Mouse (Mus musculus): ENCODE results near the gene Pla2g6. TPM values are rescaled to one million over a fixed set of nuclear protein-coding genes. Genes with fewer than 3 reads are reported as not detected.

The Pla2g6 gene
- polyA plus RNA-seq, 1 experiment from 2014 or later: 35.4 TPM

DNA sequence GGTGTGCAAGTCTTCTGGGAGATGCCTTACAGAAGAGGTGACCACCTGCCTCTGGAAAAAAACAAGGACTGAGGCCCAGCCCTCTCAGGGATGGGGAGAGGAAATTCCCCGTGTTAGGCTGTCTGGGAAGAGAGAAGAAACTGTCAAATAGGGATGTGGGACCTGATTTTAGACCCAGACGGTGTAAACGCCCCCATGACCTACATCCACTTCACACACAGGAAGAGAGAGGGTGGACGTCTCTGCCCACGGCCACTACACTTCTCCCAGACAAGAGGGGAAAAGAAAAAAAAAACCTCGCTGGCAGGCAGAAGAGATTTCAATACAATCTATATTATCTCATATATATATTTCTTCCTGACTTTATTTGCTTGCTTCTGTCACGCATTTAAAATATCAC lies 32.2 kb upstream of the Pla2g6 start:
- ATAC-seq (ENCODE audit: low FRiP score, low read depth): no peak
- Histone ChIP-seq H3K36me3 (peaks cover 41% of the 10 kb centered on the region), H3K9me3 (no peaks in the 10 kb centered on the region), H3K9ac (replicated peaks) (no peak overlapping the region), H3K27me3 (peaks cover 31% of the 10 kb centered on the region), H3K4me3 (no peak overlapping the region), H3K4me1 (peaks cover 20% of the 10 kb centered on the region), H3K4me2 (replicated peaks) (no peak overlapping the region), H3K27ac (replicated peaks) (no peak overlapping the region)
- WGBS: 76% methylated on average over 7 of the region's 7 CpGs

DNA sequence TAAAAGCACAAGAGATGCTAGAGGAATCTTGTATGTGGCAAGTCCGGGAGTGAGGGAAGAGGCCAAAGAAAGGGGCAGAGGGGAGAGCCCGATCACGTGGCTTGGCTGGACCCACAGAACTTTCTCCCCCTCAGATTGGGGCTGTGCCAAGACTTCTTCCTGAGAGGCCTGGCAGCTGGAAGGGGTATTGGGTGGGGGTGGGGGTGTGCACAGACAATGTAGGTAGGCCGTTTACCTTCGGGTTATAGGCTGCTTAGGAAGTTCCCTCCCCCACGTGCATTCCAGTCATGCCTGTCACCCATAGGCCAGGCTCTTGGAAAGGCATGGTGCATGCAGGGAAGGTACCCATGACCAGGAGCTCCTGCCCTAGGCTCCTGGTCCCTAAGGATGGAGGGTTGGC lies 31.8 kb upstream of the Pla2g6 start:
- peaks cover 20% of the 10 kb centered on the region for H3K4me1 ChIP-seq
- peaks cover 31% of the 10 kb centered on the region for H3K27me3 ChIP-seq
- no peak overlapping the region for H3K9ac ChIP-seq (replicated peaks)
- no peak overlapping the region for H3K4me3 ChIP-seq
- 48% methylated on average over 6 of the region's 6 CpGs for WGBS
- no peaks in the 10 kb centered on the region for H3K9me3 ChIP-seq
- no peak overlapping the region for H3K27ac ChIP-seq (replicated peaks)
- no peak overlapping the region for H3K4me2 ChIP-seq (replicated peaks)
- peaks cover 37% of the 10 kb centered on the region for H3K36me3 ChIP-seq
- ATAC-seq (ENCODE audit: low FRiP score, low read depth): no peak

DNA sequence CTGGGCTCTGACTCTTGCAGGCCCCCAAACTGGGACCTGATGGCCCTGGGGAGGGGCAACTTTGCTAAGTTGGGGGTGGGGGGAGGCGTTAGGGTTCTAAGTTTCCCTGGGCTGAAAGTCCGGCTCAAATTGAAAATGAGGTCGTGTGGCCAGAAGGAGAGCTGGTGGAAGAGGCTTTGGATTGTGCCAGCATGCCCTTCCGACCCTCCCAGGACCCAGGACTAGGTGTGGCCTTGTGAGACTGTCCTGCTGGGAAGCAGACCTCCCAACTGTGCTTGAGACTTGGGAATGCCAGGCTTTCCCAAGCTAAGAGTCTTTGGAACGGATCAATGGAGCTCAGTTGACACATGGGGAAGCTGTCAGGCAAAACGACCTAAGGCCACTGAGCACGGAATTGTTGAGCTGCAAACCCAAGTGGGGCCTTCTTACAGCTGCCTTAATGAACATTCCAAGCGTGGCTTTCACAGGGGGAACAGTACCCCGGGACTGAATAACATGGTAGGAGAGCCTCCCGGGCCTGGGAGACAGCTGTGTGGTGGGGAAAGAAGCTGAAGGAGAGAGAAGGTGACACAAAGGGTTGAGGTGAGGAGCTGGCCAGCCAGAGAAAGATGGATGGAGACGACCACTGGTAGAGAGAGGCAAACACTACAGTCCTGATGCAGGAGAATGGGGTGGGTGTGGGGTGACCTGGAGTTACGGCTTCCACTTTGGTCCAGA lies 29.9 kb upstream of the Pla2g6 start:
- Histone ChIP-seq H3K4me1 (peaks cover 20% of the 10 kb centered on the region), H3K36me3 (peaks cover 23% of the 10 kb centered on the region), H3K9me3 (no peaks in the 10 kb centered on the region), H3K4me2 (replicated peaks) (peak overlapping the region; percentile 89), H3K27me3 (peaks cover 31% of the 10 kb centered on the region), H3K9ac (replicated peaks) (no peak overlapping the region), H3K27ac (replicated peaks) (no peak overlapping the region), H3K4me3 (peak overlapping the region; percentile 49)
- 0 out of 2 replicates have a peak, but pooled peaks have one; percentile 5 for ATAC-seq (ENCODE audit: low FRiP score, low read depth)
- 37% methylated on average over 12 of the region's 12 CpGs for WGBS

DNA sequence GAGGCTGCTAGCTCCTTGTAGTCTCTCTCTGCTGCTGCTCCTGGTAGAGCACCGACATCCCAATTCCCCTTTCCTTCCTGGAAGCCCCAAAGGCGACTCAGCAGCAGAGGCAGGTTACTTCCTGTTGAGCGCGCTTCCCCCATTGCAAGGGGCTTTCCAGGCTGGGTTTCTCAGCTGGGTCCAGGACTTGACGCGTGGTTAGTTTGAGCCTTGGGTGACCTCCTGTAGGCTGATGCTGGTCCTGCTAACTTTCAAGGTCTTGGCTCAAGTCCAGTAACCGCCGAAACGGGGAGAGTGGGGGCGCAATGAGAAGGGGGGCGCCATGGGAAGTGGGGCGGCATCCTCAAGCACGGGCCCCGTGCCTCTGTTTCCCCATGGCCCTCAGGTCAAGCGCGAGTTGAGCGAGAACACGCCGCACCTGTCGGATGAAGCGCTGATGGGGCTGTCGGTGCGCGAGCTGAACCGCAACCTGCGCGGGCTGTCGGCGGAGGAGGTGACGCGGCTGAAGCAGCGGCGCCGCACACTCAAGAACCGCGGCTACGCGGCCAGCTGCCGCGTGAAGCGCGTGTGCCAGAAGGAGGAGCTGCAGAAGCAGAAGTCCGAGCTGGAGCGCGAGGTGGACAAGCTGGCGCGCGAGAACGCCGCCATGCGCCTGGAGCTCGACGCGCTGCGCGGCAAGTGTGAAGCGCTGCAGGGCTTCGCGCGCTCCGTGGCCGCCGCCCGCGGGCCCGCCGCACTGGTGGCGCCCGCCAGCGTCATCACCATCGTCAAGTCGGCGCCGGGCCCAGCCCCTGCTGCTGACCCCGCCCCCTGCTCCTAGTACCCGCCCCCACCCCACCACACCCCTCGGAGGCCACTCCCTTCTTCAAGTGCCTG lies 29.1 kb upstream of the Pla2g6 start:
- Histone ChIP-seq H3K9me3 (no peaks in the 10 kb centered on the region), H3K4me1 (peaks cover 20% of the 10 kb centered on the region), H3K4me2 (replicated peaks) (peak overlapping the region; percentile 89), H3K27me3 (peaks cover 31% of the 10 kb centered on the region), H3K27ac (replicated peaks) (no peak overlapping the region), H3K36me3 (peaks cover 15% of the 10 kb centered on the region), H3K4me3 (peak overlapping the region; percentile 49), H3K9ac (replicated peaks) (peak overlapping the region; percentile 65)
- ATAC-seq (ENCODE audit: low FRiP score, low read depth): peak; percentile 86
- under 1% methylated on average over 73 of the region's 77 CpGs for WGBS

DNA sequence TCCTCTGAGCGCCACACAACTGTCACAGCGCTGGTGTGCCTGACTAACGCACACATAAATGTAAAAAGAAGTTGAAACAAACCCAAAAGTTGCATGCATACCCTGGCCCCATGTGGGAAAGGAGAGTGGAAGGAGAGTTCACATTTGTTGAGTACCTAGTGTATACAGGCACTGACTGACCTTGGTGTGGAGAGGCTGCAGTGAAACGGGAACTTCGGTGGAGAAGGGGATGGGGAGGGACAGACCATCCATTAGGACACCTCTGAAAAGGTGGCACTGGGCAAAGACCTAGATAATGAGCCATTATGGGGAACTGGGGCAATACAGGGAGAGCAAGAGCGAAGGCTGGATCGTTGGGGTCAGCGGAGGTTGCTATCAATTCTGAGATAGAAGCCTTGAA lies 28.3 kb upstream of the Pla2g6 start:
- Histone ChIP-seq H3K27me3 (peaks cover 38% of the 10 kb centered on the region), H3K27ac (replicated peaks) (no peak overlapping the region), H3K9me3 (no peaks in the 10 kb centered on the region), H3K4me3 (peak overlapping the region; percentile 49; the same call in 1 of the 2 replicates), H3K36me3 (peaks cover 7% of the 10 kb centered on the region; the same call in 1 of the 2 replicates), H3K9ac (replicated peaks) (no peak overlapping the region), H3K4me2 (replicated peaks) (peak overlapping the region; percentile 89; the same call in 1 of the 2 replicates), H3K4me1 (peaks cover 20% of the 10 kb centered on the region)
- ATAC-seq (ENCODE audit: low FRiP score, low read depth): no peak
- WGBS: 80% methylated on average over 8 of the region's 8 CpGs

DNA sequence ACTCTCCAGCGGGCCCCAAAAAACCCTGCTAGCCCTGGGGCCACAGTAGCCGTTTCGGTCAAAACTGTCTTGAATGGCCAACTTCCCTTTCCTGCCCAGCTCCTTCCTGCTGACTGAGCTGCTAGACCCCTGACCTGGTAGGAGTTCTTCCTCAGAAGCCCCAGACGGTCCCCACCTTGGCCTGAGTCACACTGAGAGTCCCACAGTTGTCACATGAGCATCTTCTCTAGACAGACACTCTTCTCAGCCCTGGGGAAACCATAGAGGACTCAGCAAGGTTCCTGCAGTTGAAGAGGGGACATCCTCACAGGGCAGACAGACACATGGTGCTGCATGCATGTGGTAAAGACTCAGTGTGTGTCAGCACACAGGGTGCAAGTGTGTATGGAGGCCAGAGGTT lies 26.4 kb upstream of the Pla2g6 start:
- Histone ChIP-seq H3K9me3 (no peaks in the 10 kb centered on the region), H3K4me1 (peaks cover 20% of the 10 kb centered on the region), H3K9ac (replicated peaks) (no peak overlapping the region), H3K4me2 (replicated peaks) (no peak overlapping the region), H3K36me3 (no peaks in the 10 kb centered on the region), H3K4me3 (no peak overlapping the region), H3K27ac (replicated peaks) (no peak overlapping the region), H3K27me3 (peaks cover 49% of the 10 kb centered on the region)
- WGBS: 88% methylated on average over 4 of the region's 4 CpGs
- ATAC-seq (ENCODE audit: low FRiP score, low read depth): no peak

DNA sequence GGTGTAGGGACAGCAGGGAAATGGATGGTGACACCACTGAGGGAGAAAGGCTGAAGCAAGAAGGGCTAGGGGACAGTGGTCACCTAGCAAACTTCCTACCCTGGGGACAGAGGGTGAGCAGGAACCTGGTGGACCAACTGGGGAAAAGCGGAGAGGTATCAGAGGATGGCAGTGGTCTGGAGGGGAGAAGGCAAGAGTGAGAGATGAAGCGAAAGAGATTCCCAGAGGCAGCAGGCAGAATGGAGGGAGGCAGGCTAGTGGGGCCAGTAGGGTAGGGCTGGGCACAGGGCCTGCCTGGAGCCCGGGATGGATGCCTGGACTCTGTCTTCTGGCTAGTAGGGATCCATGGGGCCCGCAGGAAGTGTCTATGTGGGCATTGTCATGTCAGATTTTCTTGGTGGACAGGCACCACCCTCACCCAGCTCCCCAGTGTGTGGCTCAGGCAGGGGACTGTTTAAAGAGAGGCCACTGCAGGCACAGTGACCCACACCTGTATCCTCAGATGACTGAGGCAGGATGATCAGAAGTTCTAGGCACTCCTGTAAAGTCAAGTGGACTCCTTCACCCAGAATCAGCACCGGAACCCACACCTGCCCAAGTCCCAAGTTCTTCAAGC lies 25.6 kb upstream of the Pla2g6 start:
- H3K36me3 ChIP-seq: no peaks in the 10 kb centered on the region
- H3K4me1 ChIP-seq: peaks cover 20% of the 10 kb centered on the region
- ATAC-seq (ENCODE audit: low FRiP score, low read depth): no peak
- H3K27me3 ChIP-seq: peaks cover 57% of the 10 kb centered on the region
- H3K4me3 ChIP-seq: no peak overlapping the region
- no peak overlapping the region for H3K4me2 ChIP-seq (replicated peaks)
- no peaks in the 10 kb centered on the region for H3K9me3 ChIP-seq
- no peak overlapping the region for H3K27ac ChIP-seq (replicated peaks)
- H3K9ac ChIP-seq (replicated peaks): no peak overlapping the region
- 83% methylated on average over 5 of the region's 5 CpGs for WGBS

DNA sequence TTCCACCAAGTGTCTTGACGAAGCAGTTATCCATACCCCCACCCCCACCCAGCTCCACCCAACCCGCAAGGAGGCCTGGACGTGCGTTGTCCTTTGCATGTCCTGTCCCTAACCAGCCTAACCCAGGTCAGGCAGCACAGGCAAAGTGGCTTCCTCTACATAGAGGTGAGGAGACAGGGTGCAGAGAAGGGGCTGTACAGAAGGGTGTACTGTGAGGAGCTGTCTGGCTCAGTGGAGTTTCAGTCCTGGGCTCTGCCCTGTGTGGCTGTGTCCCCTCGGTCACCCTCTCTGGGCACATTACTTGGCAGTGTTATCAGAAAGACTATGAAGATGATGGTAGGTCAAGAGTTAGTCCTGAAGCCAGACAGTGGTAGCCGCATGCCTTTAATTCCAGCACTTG lies 24.3 kb upstream of the Pla2g6 start:
- 86% methylated on average over 6 of the region's 6 CpGs for WGBS
- Histone ChIP-seq H3K4me3 (no peak overlapping the region), H3K27me3 (peaks cover 53% of the 10 kb centered on the region), H3K36me3 (no peaks in the 10 kb centered on the region), H3K4me2 (replicated peaks) (no peak overlapping the region), H3K9ac (replicated peaks) (no peak overlapping the region), H3K9me3 (no peaks in the 10 kb centered on the region), H3K27ac (replicated peaks) (no peak overlapping the region), H3K4me1 (peaks cover 21% of the 10 kb centered on the region)
- no peak for ATAC-seq (ENCODE audit: low FRiP score, low read depth)

DNA sequence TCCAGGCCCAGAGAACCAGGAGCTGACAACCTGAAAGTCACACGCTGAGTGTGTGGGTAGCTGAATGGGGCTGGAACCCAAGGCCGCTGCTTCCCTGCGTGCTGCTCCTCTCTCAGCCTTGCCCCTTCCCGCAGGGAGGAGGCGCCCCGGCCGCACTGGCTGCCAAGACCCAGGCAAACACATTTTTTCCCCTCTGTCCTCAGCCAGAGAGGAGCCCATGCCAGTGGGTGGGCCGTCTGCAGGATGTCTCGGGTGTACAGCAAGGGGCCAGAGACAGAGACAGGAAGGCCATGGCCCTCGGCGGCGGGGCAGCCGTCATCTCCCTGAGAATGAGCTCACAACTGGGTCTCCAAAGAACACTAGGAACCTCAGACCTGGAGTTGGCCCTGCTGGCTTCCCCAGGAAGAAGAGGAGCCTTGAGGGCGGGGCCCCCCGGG lies 23.2 kb upstream of the Pla2g6 start:
- no peak overlapping the region; the same call in 1 of the 2 replicates for H3K9ac ChIP-seq (replicated peaks)
- no peaks in the 10 kb centered on the region for H3K9me3 ChIP-seq
- H3K4me1 ChIP-seq: peaks cover 14% of the 10 kb centered on the region
- no peak overlapping the region for H3K4me3 ChIP-seq
- H3K4me2 ChIP-seq (replicated peaks): no peak overlapping the region
- H3K27me3 ChIP-seq: peaks cover 48% of the 10 kb centered on the region
- H3K36me3 ChIP-seq: no peaks in the 10 kb centered on the region
- no peak for ATAC-seq (ENCODE audit: low FRiP score, low read depth)
- H3K27ac ChIP-seq (replicated peaks): no peak overlapping the region
- WGBS: 33% methylated on average over 15 of the region's 15 CpGs

DNA sequence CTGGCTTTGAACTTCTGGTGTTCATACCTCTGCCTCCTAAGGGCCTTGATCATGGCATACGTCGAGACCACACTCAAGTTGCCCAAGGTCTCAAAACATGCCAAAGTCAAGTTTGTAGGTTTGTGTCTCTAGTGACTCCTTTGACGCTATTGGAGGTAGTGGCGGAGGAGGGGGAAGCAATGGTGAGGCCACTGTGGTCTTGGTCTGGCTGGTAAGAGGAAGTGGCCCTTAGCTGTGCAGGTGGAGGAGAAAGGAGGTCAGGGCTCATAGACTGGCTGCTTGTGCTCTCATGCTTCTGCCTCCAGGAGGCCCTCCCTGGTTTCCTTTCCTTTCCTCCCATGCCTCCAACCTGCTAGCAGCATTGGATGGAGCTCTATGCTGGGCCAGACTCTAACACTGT lies 22.7 kb upstream of the Pla2g6 start:
- peaks cover 48% of the 10 kb centered on the region for H3K27me3 ChIP-seq
- no peak overlapping the region for H3K27ac ChIP-seq (replicated peaks)
- no peak overlapping the region for H3K4me2 ChIP-seq (replicated peaks)
- no peak for ATAC-seq (ENCODE audit: low FRiP score, low read depth)
- WGBS: 90% methylated on average over 4 of the region's 4 CpGs
- no peaks in the 10 kb centered on the region for H3K36me3 ChIP-seq
- no peaks in the 10 kb centered on the region for H3K9me3 ChIP-seq
- no peak overlapping the region for H3K4me3 ChIP-seq
- H3K9ac ChIP-seq (replicated peaks): no peak overlapping the region
- H3K4me1 ChIP-seq: peaks cover 13% of the 10 kb centered on the region

DNA sequence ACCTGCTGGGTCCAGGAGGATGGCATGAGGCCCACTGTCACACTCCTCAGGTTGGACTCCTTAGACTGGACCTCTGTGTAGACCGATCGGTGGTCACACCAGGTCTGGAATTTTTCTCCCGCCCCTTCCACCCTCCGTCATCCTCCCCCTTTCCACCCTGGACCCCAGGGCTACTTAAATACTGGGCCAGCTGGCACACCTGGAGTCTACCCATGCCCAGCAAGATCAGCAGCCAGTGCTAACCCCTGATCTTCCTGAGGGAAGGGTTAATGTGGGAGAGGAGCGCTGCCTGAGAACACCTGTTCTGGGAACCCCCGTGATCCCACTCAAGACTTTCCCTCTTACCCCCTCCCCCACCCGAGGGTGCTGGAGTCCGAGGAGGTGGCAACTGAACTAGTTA lies 20.5 kb upstream of the Pla2g6 start:
- peaks cover 13% of the 10 kb centered on the region for H3K4me1 ChIP-seq
- no peaks in the 10 kb centered on the region for H3K36me3 ChIP-seq
- ATAC-seq (ENCODE audit: low FRiP score, low read depth): no peak
- peak overlapping the region; percentile 75 for H3K4me3 ChIP-seq
- peaks cover 47% of the 10 kb centered on the region for H3K27me3 ChIP-seq
- no peaks in the 10 kb centered on the region for H3K9me3 ChIP-seq
- peak overlapping the region; percentile 99 for H3K4me2 ChIP-seq (replicated peaks)
- 72% methylated on average over 8 of the region's 8 CpGs for WGBS
- H3K27ac ChIP-seq (replicated peaks): no peak overlapping the region
- no peak overlapping the region for H3K9ac ChIP-seq (replicated peaks)
